Mouse (Mus musculus): Measurements from ENCODE around the gene Pgpep1l.

GRCm38 (mm10) chr7:68278385-68278784 is 14.4 kb upstream of the Pgpep1l start:
- no peak for TF ChIP-seq CTCF (IDR thresholded peaks at IDR 0.05; ENCODE audit: control insufficient read depth, insufficient read depth, low read length)
- no peak for TF ChIP-seq POLR2A (IDR thresholded peaks at IDR 0.05; ENCODE audit: borderline replicate concordance, control insufficient read depth, low read depth, low read length)

Data from bone marrow, adult 2 months (tissue).